ENCODE assay signal across 8 mouse cellular contexts in the genomic region with DNA sequence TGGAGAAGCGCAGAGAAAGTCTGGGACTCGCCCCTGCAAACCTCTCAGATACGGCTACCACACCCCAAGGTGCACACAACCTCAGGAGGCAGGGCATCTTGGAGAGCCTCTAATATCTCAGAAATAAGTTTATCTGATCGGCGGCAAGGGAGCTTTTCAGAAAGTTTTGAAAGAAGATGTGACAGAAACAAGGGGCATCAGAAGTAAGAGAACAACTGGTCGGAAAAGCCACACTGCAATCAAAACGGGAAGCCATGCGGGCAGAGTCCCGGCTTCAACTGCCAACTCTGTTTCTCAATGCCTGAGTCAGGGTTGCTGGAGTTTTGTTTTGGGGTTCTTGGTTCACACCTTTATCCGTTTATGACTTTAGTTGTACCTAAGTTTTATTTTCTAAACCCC. TPM values are rescaled to one million over a fixed set of nuclear protein-coding genes. Genes with fewer than 3 reads are reported as not detected.
DNase-seq lines count a peak whose midpoint lies in the region; ATAC-seq and TF ChIP-seq lines count a peak whose summit lies in the region.

No protein-coding gene starts in this region.

- TF ChIP-seq CTCF in lung, embryonic 14.5 days (IDR thresholded peaks at IDR 0.05; ENCODE audit: low read depth): no peak

- H3K9ac ChIP-seq in lung, embryonic 14.5 days: peak overlapping the region; percentile 72
- peak overlapping the region; percentile 69; the same call in 1 of the 2 replicates for H3K9ac ChIP-seq in limb, embryonic 11.5 days (ENCODE audit: low read length)
- H3K9ac ChIP-seq in neural tube, embryonic 14.5 days (replicated peaks; ENCODE audit: low read depth, low read length): no peak overlapping the region

- WGBS in lung, embryonic 14.5 days: 10% methylated on average over 10 of the region's 10 CpGs
- 16% methylated on average over 10 of the region's 10 CpGs for WGBS in forebrain, embryonic 10.5 days
- WGBS in limb, embryonic 11.5 days: 24% methylated on average over 10 of the region's 10 CpGs
- 22% methylated on average over 10 of the region's 10 CpGs for WGBS in neural tube, embryonic 14.5 days

- H3K27ac ChIP-seq in lung, embryonic 14.5 days (ENCODE audit: low read depth): peak overlapping the region; percentile 72; the same call in 1 of the 2 replicates
- H3K27ac ChIP-seq in forebrain, embryonic 10.5 days: peak overlapping the region; percentile 84
- H3K27ac ChIP-seq in limb, embryonic 11.5 days (replicated peaks; ENCODE audit: low read depth, low read length): no peak overlapping the region
- no peak overlapping the region for H3K27ac ChIP-seq in neural tube, embryonic 14.5 days (ENCODE audit: low read depth, low read length)

- no peaks in the 10 kb centered on the region for H3K27me3 ChIP-seq in lung, embryonic 14.5 days (ENCODE audit: insufficient read depth, low read length)
- peaks cover 80% of the 10 kb centered on the region for H3K27me3 ChIP-seq in forebrain, embryonic 10.5 days (ENCODE audit: poor library complexity, severe bottlenecking)
- no peaks in the 10 kb centered on the region; the same call in 1 of the 2 replicates for H3K27me3 ChIP-seq in limb, embryonic 11.5 days (ENCODE audit: control insufficient read depth, insufficient read depth, low read length)
- no peaks in the 10 kb centered on the region for H3K27me3 ChIP-seq in neural tube, embryonic 14.5 days (ENCODE audit: control insufficient read depth, insufficient read depth, low read length)

- H3K9me3 ChIP-seq in lung, embryonic 14.5 days (ENCODE audit: low read depth, low read length): no peaks in the 10 kb centered on the region
- no peaks in the 10 kb centered on the region for H3K9me3 ChIP-seq in forebrain, embryonic 10.5 days
- H3K9me3 ChIP-seq in limb, embryonic 11.5 days (ENCODE audit: control insufficient read depth, low read length): no peaks in the 10 kb centered on the region
- no peaks in the 10 kb centered on the region for H3K9me3 ChIP-seq in neural tube, embryonic 14.5 days (ENCODE audit: control insufficient read depth, low read length)

- H3K4me2 ChIP-seq in lung, embryonic 14.5 days: peak overlapping the region; percentile 74
- H3K4me2 ChIP-seq in limb, embryonic 11.5 days (ENCODE audit: low read depth, severe bottlenecking): peak overlapping the region; percentile 97
- H3K4me2 ChIP-seq in neural tube, embryonic 14.5 days (ENCODE audit: low read depth, low read length): peak overlapping the region; percentile 99

- H3K4me1 ChIP-seq in lung, embryonic 14.5 days (ENCODE audit: insufficient read depth): peaks cover 17% of the 10 kb centered on the region; the same call in 1 of the 2 replicates
- H3K4me1 ChIP-seq in forebrain, embryonic 10.5 days: peaks cover 29% of the 10 kb centered on the region
- peaks cover 10% of the 10 kb centered on the region for H3K4me1 ChIP-seq in limb, embryonic 11.5 days (ENCODE audit: control insufficient read depth, insufficient read depth, low read length)
- no peaks in the 10 kb centered on the region; the same call in 1 of the 2 replicates for H3K4me1 ChIP-seq in neural tube, embryonic 14.5 days (ENCODE audit: control insufficient read depth, insufficient read depth, low read length)

- H3K4me3 ChIP-seq in lung, embryonic 14.5 days (ENCODE audit: low read depth, low read length): peak overlapping the region; percentile 58
- peak overlapping the region; percentile 78 for H3K4me3 ChIP-seq in forebrain, embryonic 10.5 days
- peak overlapping the region; percentile 66 for H3K4me3 ChIP-seq in limb, embryonic 11.5 days (ENCODE audit: low read depth, low read length)
- H3K4me3 ChIP-seq in neural tube, embryonic 14.5 days (ENCODE audit: low read depth, low read length): peak overlapping the region; percentile 52

- no peaks in the 10 kb centered on the region for H3K36me3 ChIP-seq in lung, embryonic 14.5 days (ENCODE audit: insufficient read depth)
- H3K36me3 ChIP-seq in forebrain, embryonic 10.5 days (replicated peaks): no peaks in the 10 kb centered on the region
- no peaks in the 10 kb centered on the region for H3K36me3 ChIP-seq in limb, embryonic 11.5 days (ENCODE audit: control insufficient read depth, insufficient read depth, low read length)
- no peaks in the 10 kb centered on the region for H3K36me3 ChIP-seq in neural tube, embryonic 14.5 days (ENCODE audit: control insufficient read depth, insufficient read depth, low read length)

- ATAC-seq in lung, embryonic 14.5 days (ENCODE audit: insufficient read depth): no peak
- ATAC-seq in limb, embryonic 11.5 days (ENCODE audit: insufficient number of reproducible peaks, low FRiP score, low TSS enrichment, low read depth): no peak
- no peak for ATAC-seq in neural tube, embryonic 14.5 days (ENCODE audit: low read depth)

- DNase-seq in lung, embryonic 14.5 days: peak; percentile 49
- DNase-seq in lung, postnatal 14 days: no peak
- no peak for DNase-seq in forebrain, embryonic 10.5 days (ENCODE audit: extremely low spot score, low spot score)
- DNase-seq in limb, embryonic 11.5 days (ENCODE audit: low spot score): no peak
- DNase-seq in adrenal gland, postnatal 14 days: no peak
- no peak for DNase-seq in embryo, embryonic 10.5 days (ENCODE audit: low spot score)
- DNase-seq in layer of hippocampus, adult 18-20 months (ENCODE audit: low spot score in 2 of 2): no peak

RNA-seq across cellular contexts. Expression of a gene that starts 2.3 kb away (rescaled TPM):
- 22.9 and 25.2 TPM in 2 replicates for polyA plus RNA-seq in lung, embryonic 14.5 days (2014; fragmentation: Nextera tagmentation; extraction: Ambion mirVana)
- polyA plus RNA-seq in forebrain, embryonic 10.5 days (2016; fragmentation: Nextera tagmentation; extraction: Ambion mirVana): 8.3 and 8.4 TPM in 2 replicates
- 6.1 and 8.9 TPM in 2 replicates for polyA plus RNA-seq in limb, embryonic 11.5 days (2014; fragmentation: Nextera tagmentation; extraction: Ambion mirVana)
- polyA plus RNA-seq in neural tube, embryonic 14.5 days (2014; fragmentation: Nextera tagmentation; extraction: Ambion mirVana): 2.1 and 8.2 TPM in 2 replicates
- total RNA-seq in adrenal gland, postnatal 14 days (2021): 22.1 and 35.0 TPM in 2 replicates
- 1 to 10 TPM; 4.7 to 4.8 TPM for total RNA-seq in layer of hippocampus, adult 18-20 months (2021)

RNA-seq across cellular contexts. Expression of a gene that starts 56.3 kb away (rescaled TPM):
- 54.3 and 58.3 TPM in 2 replicates for polyA plus RNA-seq in lung, embryonic 14.5 days (2014; fragmentation: Nextera tagmentation; extraction: Ambion mirVana)
- polyA plus RNA-seq in forebrain, embryonic 10.5 days (2016; fragmentation: Nextera tagmentation; extraction: Ambion mirVana): 33.7 and 34.3 TPM in 2 replicates
- 33.6 and 41.6 TPM in 2 replicates for polyA plus RNA-seq in limb, embryonic 11.5 days (2014; fragmentation: Nextera tagmentation; extraction: Ambion mirVana)
- 39.7 and 43.0 TPM in 2 replicates for polyA plus RNA-seq in neural tube, embryonic 14.5 days (2014; fragmentation: Nextera tagmentation; extraction: Ambion mirVana)
- 36.6 and 56.6 TPM in 2 replicates for total RNA-seq in adrenal gland, postnatal 14 days (2021)
- 10 to 100 TPM; 25.6 to 28.8 TPM for total RNA-seq in layer of hippocampus, adult 18-20 months (2021)

Comparison
In these comparisons a context has a peak if more than half of its experiments do, and no peak if none do; other contexts are left out.
1. H3K27ac ChIP-seq: peak in lung, embryonic 14.5 days (single experiment) and forebrain, embryonic 10.5 days (single experiment); none in limb, embryonic 11.5 days (single experiment) and neural tube, embryonic 14.5 days (single experiment).
2. Peak in every context shown above with its lines, with median percentiles within 50 percentile points of each other: H3K4me2 ChIP-seq and H3K4me3 ChIP-seq.